Mouse (Mus musculus) c-Kit-positive CD71-positive TER-119-negative erythroid progenitor cells, embryonic 14.5 days (primary cell): Measurements from ENCODE around the gene Fam189b.

Experiments
- DNase-seq: peaks from one replicate; pipeline ENCODE4 v3.0.0-alpha.2; 2013; ENCODE audit warnings: low read depth

Fam189b gene

DNA sequence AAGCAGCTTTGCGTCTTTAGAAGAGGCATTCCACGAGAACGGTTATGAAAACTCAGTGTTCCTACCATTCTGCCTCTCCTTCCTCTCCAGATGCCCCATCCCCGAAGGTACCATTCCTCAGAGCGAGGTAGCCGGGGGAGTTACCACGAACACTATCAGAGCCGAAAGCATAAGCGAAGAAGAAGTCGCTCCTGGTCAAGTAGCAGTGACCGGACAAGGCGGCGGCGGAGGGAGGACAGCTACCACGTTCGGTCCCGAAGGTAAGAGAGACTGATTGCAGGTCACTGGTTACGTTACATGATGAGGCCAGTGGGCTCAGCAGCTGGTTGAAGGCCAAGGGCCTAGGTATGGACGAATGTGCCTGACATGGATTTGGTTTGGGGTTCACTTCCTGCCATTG, 16.0 kb upstream of the Fam189b start:
- no peak for DNase-seq

DNA sequence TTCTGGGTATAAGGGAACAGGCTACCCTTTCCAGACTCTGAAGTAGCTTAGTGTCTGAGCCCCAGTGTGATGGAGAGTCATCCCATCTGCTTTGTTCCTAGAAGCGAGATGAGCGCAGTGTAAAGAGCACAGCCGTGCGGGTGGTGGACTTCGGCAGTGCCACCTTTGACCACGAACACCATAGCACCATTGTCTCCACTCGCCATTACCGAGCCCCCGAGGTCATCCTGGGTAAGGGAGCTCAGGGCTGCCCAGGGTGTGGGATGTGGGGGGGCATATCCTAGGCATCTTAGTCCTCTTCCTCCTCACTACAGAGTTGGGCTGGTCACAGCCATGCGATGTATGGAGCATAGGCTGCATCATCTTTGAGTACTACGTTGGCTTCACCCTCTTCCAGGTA, 8.1 kb upstream of the Fam189b start:
- DNase-seq, result no peak

GRCm38 (mm10) chr3:89175544-89175943, 7.4 kb upstream of the Fam189b start:
- no peak for DNase-seq

- no peak for DNase-seq
Observed at GRCm38 (mm10) chr3:89176421-89176820, 6.5 kb upstream of the Fam189b start.

GRCm38 (mm10) chr3:89177242-89178106, 5.5 kb upstream of the Fam189b start, which contains the start of gene Scamp3:
Gene Scamp3, plus strand, starts transcription at chr3:89177473.
- peak; percentile 96 for DNase-seq

- no peak for DNase-seq
Observed at GRCm38 (mm10) chr3:89178107-89178385, 4.9 kb upstream of the Fam189b start.

GRCm38 (mm10) chr3:89179056-89179455, 3.9 kb upstream of the Fam189b start:
- DNase-seq, result no peak

DNA sequence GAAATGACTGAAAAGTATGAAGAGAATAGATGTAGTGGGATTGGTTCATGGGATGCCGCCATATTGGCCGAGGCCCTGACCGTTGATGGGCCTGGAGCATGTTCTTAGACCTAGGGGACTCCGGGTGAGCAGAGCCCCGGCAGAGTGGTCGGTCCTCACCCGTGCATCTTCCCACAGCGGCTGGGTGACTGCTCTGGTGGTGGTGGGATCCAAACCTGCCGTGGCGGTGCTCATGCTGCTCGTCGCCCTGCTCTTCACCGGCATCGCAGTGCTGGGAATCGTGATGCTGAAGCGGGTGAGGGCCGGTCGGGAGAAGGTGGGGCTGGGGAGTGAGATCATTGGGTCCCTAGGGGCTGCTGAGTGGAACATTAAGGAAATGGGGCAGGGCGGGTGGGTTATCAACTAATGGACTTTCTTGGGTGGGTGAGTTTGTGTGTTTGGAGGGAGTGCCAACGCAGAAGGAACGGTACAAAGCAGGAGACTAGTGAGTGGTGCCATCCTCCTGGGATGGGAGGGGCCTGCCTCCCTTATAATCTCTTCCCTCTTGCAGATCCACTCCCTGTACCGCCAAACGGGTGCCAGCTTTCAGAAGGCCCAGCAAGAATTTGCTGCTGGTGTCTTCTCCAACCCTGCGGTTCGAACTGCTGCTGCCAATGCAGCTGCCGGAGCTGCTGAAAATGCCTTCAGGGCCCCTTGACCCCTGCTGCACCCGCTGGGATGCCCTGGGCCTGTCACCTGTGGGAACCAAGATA, 1.0 kb upstream of the Fam189b start:
- DNase-seq, result no peak

GRCm38 (mm10) chr3:89182531-89183057, 349 bp upstream of the Fam189b start:
- DNase-seq, result no peak

DNA sequence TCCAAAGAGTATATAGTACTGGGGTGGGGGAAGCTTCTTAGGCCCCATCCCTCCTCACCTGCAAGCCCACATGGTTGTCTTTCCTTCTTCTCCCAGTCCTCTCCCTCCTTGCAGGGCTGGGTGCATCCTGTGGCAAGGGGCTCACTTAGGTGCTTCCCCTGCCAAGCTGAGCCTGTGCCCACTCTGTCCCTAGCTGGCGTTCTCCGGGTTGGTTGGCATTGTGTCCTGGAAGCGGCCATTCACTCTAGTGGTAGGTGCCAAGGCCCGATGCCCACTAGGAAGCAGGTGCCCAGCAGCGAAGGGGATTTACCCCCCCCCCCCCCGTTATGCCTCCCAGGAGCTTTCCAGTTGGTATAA, 994 bp downstream of the Fam189b start:
- no peak for DNase-seq

- DNase-seq, result no peak
Observed at GRCm38 (mm10) chr3:89187197-89187596, 4.3 kb downstream of the Fam189b start.

- no peak for DNase-seq
Observed at GRCm38 (mm10) chr3:89187690-89188477, 4.9 kb downstream of the Fam189b start.

DNA sequence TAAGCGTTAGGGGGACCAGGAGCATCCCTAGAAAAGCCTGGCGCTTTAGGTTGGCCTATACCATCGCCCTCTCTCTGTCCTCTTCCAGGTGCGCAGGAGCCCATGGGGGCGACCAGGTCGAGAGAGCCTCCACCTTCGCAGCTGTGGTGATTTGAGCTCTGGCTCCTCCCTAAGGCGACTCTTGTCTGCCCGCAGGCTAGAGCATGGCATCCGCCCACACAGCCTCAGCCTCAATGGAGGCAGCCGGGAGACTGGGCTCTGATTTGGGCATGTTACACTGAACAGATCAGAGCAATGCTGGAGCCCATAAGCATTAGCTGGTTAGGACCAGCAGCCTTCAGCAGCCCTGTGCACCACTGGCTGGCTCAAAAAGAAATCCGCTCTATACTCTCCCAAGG, 5.5 kb downstream of the Fam189b start:
- DNase-seq, result no peak

DNA sequence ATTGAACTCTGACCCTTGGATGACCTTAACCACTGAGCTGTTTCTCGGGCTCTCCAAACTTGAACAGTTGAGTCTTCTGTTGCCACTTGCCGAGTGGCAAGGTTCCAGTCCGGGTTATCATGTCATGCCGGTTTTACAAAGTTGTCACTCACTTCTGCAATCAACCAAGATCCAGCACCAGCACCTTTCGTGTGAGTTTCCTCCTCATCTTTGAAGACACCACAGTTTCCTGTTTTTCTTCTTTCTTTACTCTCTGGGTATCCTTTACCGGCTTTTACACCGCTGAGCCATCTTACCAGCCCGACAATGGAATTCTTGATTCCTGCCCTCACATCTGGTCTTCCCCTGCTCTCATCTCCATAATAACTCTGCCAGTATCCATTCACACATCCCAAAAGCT, 7.5 kb downstream of the Fam189b start:
- no peak for DNase-seq

- no peak for DNase-seq
Observed at GRCm38 (mm10) chr3:89193351-89193750, 10.4 kb downstream of the Fam189b start.

- no peak for DNase-seq
Observed at GRCm38 (mm10) chr3:89193853-89194252, 10.9 kb downstream of the Fam189b start.

GRCm38 (mm10) chr3:89195979-89196877, 13.3 kb downstream of the Fam189b start:
- peak; percentile 82 for DNase-seq

- no peak for DNase-seq
Observed at GRCm38 (mm10) chr3:89199839-89200238, 16.9 kb downstream of the Fam189b start.

DNA sequence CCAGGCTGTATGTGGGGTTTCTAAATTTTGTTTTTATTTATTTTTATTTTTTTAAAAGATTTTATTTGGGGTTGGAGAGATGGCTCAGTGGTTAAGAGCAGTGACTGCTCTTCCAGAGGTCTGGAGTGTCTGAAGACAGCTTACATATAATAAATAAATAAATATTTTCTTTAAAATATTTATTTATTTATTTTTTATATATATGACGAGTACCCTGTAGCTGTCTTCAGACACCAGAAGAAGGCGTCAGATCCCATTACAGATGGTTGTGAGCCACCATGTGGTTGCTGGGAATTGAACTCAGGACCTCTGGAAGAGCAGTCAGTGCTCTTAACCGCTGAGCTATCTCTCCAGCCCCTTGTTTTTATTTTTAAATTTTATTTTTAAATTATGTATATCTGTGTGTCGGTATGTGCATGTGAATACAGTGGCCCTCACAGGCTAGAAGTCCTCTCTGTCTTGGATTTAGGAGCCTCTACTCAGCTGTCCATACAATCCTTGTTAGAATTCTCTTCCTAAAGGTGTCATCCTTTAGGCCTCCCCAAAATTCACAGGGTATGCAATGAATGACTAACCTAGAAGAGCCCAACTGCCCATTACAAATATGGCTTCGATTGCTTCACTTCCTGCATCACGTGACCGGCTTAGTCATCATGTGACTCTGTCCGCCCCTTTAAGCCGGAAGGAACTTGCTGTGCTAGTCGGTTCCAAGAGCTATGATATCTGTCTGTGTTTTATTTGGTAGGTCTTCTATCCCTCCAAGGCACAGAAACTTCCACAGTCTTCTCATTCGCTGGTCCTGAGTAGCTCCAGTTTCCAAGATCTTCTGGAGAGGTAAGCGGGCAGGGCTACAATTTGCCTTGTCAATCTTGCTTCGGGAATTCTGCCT, 19.6 kb downstream of the Fam189b start, which contains the start of gene Gba:
TSS of gene Gba (plus strand) at position 676 of the 889 bp plus-strand sequence.
- peak; percentile 94 for DNase-seq

- no peak for DNase-seq
Observed at GRCm38 (mm10) chr3:89203142-89203514, 20.2 kb downstream of the Fam189b start.
